Mouse (Mus musculus) brain, embryonic 14.5 days (tissue): Measurements from ENCODE around the gene Guca1a.

Source experiments
- CTCF ChIP-seq: fragments of 200-500 bp; IDR thresholded peaks from 2 replicates; pipeline ENCODE4 v1.5.1; 2012; ENCODE audit warnings: inconsistent platforms, mild to moderate bottlenecking, moderate library complexity, borderline replicate concordance; ENCODE audit not compliant: insufficient read depth, insufficient read length; ENCODE audit errors: extremely low read depth
- POLR2A ChIP-seq: fragments of 200-500 bp; IDR thresholded peaks from 2 replicates; pipeline ENCODE4 v1.6.1; 2012; ENCODE audit warnings: mild to moderate bottlenecking, inconsistent platforms, borderline replicate concordance; ENCODE audit not compliant: poor library complexity, insufficient read depth, insufficient read length, severe bottlenecking; ENCODE audit errors: extremely low read depth

DNA sequence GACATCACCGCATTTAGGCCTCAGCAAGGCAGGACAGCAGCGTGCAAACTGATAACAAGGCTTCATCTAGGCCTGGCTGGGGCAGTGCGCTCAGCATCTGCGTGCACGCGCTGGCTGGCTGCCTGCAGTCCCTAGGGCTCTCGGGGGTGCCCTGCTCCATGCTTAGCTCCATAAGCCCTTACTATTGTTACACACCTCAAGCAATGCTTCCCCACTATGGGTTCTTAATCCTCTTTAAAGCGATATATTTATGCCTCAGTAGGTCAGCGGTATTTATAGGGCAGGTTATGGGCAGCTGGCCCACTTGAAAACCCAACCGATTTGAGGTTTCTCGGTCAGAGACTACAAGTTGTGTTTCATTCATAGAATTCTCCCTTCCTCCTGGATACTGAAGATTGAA lies 18.5 kb downstream of the Guca1a start:
- no peak for TF ChIP-seq CTCF
- no peak for TF ChIP-seq POLR2A
